8 mouse cellular contexts compared by ENCODE assay signal in the genomic region with DNA sequence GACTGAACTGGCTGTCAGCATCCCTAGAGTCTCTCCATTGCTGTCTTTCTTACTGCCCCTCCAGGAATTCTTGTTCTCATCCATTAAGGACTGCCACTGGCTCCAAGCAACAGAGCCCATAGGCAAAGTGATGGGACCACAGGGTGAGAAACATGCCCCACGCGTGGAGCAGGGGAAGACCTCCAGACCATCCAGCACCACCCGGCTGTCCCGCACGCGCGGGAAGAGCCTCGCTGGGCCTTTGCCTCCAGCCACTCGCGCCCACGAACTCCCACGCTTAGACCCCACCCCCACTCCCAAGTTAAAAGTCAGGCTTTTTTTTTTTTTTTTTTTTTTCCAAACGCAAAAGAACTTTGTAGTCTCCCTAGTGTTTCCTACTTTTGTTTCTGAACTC. TPM values are rescaled to one million over a fixed set of nuclear protein-coding genes. Genes with fewer than 3 reads are reported as not detected.
A peak's percentile ranks its signal among the peaks of the same experiment; 100 is the strongest.
DNase-seq lines count a peak whose midpoint lies in the region; ATAC-seq lines count a peak whose summit lies in the region.

No protein-coding gene starts in this region.

- no peaks in the 10 kb centered on the region for H3K27me3 ChIP-seq in kidney, embryonic 15.5 days
- no peaks in the 10 kb centered on the region for H3K27me3 ChIP-seq in embryonic facial prominence, embryonic 11.5 days (ENCODE audit: control insufficient read depth, insufficient read depth, low read length)
- peaks cover 15% of the 10 kb centered on the region for H3K27me3 ChIP-seq in hindbrain, embryonic 14.5 days (ENCODE audit: control insufficient read depth, insufficient read depth, low read length)
- peaks cover 31% of the 10 kb centered on the region; the same call in 1 of the 2 replicates for H3K27me3 ChIP-seq in midbrain, embryonic 10.5 days (ENCODE audit: low read depth, poor library complexity, severe bottlenecking)

- H3K36me3 ChIP-seq in kidney, embryonic 15.5 days, result no peaks in the 10 kb centered on the region
- no peaks in the 10 kb centered on the region for H3K36me3 ChIP-seq in embryonic facial prominence, embryonic 11.5 days (replicated peaks; ENCODE audit: control insufficient read depth, insufficient read depth, low read depth, low read length)
- H3K36me3 ChIP-seq in hindbrain, embryonic 14.5 days (replicated peaks; ENCODE audit: control insufficient read depth, insufficient read depth), result no peaks in the 10 kb centered on the region
- H3K36me3 ChIP-seq in midbrain, embryonic 10.5 days, result no peaks in the 10 kb centered on the region

- peak overlapping the region; percentile 95 for H3K9ac ChIP-seq in kidney, embryonic 15.5 days
- H3K9ac ChIP-seq in embryonic facial prominence, embryonic 11.5 days (replicated peaks; ENCODE audit: low read length), result peak overlapping the region; percentile 85
- H3K9ac ChIP-seq in hindbrain, embryonic 14.5 days, result peak overlapping the region; percentile 59; the same call in 1 of the 2 replicates

- H3K4me1 ChIP-seq in kidney, embryonic 15.5 days, result peaks cover 33% of the 10 kb centered on the region
- H3K4me1 ChIP-seq in embryonic facial prominence, embryonic 11.5 days (ENCODE audit: control insufficient read depth, insufficient read depth, low read length), result no peaks in the 10 kb centered on the region
- H3K4me1 ChIP-seq in hindbrain, embryonic 14.5 days (replicated peaks; ENCODE audit: control insufficient read depth, insufficient read depth, low read length), result peaks cover 3% of the 10 kb centered on the region
- peaks cover 20% of the 10 kb centered on the region for H3K4me1 ChIP-seq in midbrain, embryonic 10.5 days

- DNase-seq in kidney, adult 9 months, result no peak
- DNase-seq in embryonic facial prominence, embryonic 11.5 days (ENCODE audit: low spot score), result peak; percentile 14
- DNase-seq in hindbrain, embryonic 14.5 days (ENCODE audit: low spot score), result no peak
- peak; percentile 23 for DNase-seq in midbrain, embryonic 10.5 days (ENCODE audit: low spot score)
- no peak for DNase-seq in cerebellum, adult 18-20 months
- no peak for DNase-seq in T-cell, adult 2 months (ENCODE audit: low spot score)
- no peak for DNase-seq in right cerebral cortex, postnatal 25 days

- peak overlapping the region; percentile 95 for H3K4me2 ChIP-seq in kidney, embryonic 15.5 days
- H3K4me2 ChIP-seq in embryonic facial prominence, embryonic 11.5 days (ENCODE audit: low read depth, low read length), result peak overlapping the region; percentile 94
- peak overlapping the region; percentile 94 for H3K4me2 ChIP-seq in hindbrain, embryonic 14.5 days (replicated peaks)

- peak overlapping the region; percentile 79 for H3K27ac ChIP-seq in kidney, embryonic 15.5 days
- no peak overlapping the region for H3K27ac ChIP-seq in embryonic facial prominence, embryonic 11.5 days (replicated peaks; ENCODE audit: low read depth, low read length)
- H3K27ac ChIP-seq in hindbrain, embryonic 14.5 days, result no peak overlapping the region
- H3K27ac ChIP-seq in midbrain, embryonic 10.5 days (replicated peaks), result peak overlapping the region; percentile 88

- H3K4me3 ChIP-seq in kidney, embryonic 15.5 days (replicated peaks), result peak overlapping the region; percentile 79
- H3K4me3 ChIP-seq in embryonic facial prominence, embryonic 11.5 days (ENCODE audit: low read depth, low read length), result peak overlapping the region; percentile 62
- H3K4me3 ChIP-seq in hindbrain, embryonic 14.5 days (replicated peaks; ENCODE audit: low read length), result peak overlapping the region; percentile 54
- H3K4me3 ChIP-seq in midbrain, embryonic 10.5 days, result peak overlapping the region; percentile 77

- ATAC-seq in kidney, embryonic 15.5 days (replicated peaks; ENCODE audit: low FRiP score), result 0 out of 2 replicates have a peak, but pooled peaks have one; percentile 9
- ATAC-seq in embryonic facial prominence, embryonic 11.5 days (replicated peaks; ENCODE audit: insufficient number of reproducible peaks, low FRiP score, low TSS enrichment, low read depth), result peak; percentile 17; the same call in 1 of the 2 replicates
- ATAC-seq in hindbrain, embryonic 14.5 days (ENCODE audit: low FRiP score), result peak; percentile 47; the same call in 1 of the 2 replicates

- WGBS in kidney, embryonic 15.5 days, result 2% methylated on average over 13 of the region's 13 CpGs
- 2% methylated on average over 13 of the region's 13 CpGs for WGBS in embryonic facial prominence, embryonic 11.5 days
- WGBS in hindbrain, embryonic 14.5 days, result 2% methylated on average over 13 of the region's 13 CpGs
- WGBS in midbrain, embryonic 10.5 days, result 3% methylated on average over 13 of the region's 13 CpGs

- H3K9me3 ChIP-seq in kidney, embryonic 15.5 days (replicated peaks), result no peaks in the 10 kb centered on the region
- no peaks in the 10 kb centered on the region for H3K9me3 ChIP-seq in embryonic facial prominence, embryonic 11.5 days (replicated peaks; ENCODE audit: control insufficient read depth, low read length)
- H3K9me3 ChIP-seq in hindbrain, embryonic 14.5 days (ENCODE audit: control insufficient read depth, low read length), result no peaks in the 10 kb centered on the region
- H3K9me3 ChIP-seq in midbrain, embryonic 10.5 days (replicated peaks), result no peaks in the 10 kb centered on the region

RNA-seq across cellular contexts. Expression of a gene that starts 0.7 kb away (rescaled TPM):
- polyA plus RNA-seq in kidney, embryonic 15.5 days (2015; fragmentation: Nextera tagmentation; extraction: Ambion mirVana), result 15.2 and 17.2 TPM in 2 replicates
- polyA plus RNA-seq in embryonic facial prominence, embryonic 11.5 days (2014; fragmentation: Nextera tagmentation; extraction: Ambion mirVana), result 3.1 and 5.1 TPM in 2 replicates
- 4.0 and 4.7 TPM in 2 replicates for polyA plus RNA-seq in hindbrain, embryonic 14.5 days (2014; fragmentation: Nextera tagmentation; extraction: Ambion mirVana)
- polyA plus RNA-seq in midbrain, embryonic 10.5 days (2016; fragmentation: Nextera tagmentation; extraction: Ambion mirVana), result 4.6 and 6.0 TPM in 2 replicates

RNA-seq across cellular contexts. Expression of a gene that starts 21.7 kb away (rescaled TPM):
- polyA plus RNA-seq in kidney, embryonic 15.5 days (2015; fragmentation: Nextera tagmentation; extraction: Ambion mirVana), result not detected in 2 replicates
- polyA plus RNA-seq in embryonic facial prominence, embryonic 11.5 days (2014; fragmentation: Nextera tagmentation; extraction: Ambion mirVana), result not detected in 2 replicates
- not detected in 2 replicates for polyA plus RNA-seq in hindbrain, embryonic 14.5 days (2014; fragmentation: Nextera tagmentation; extraction: Ambion mirVana)
- not detected in 2 replicates for polyA plus RNA-seq in midbrain, embryonic 10.5 days (2016; fragmentation: Nextera tagmentation; extraction: Ambion mirVana)

RNA-seq across cellular contexts. Expression of a gene that starts 39.9 kb away (rescaled TPM):
- 38.0 and 41.0 TPM in 2 replicates for polyA plus RNA-seq in kidney, embryonic 15.5 days (2015; fragmentation: Nextera tagmentation; extraction: Ambion mirVana)
- 38.6 and 41.5 TPM in 2 replicates for polyA plus RNA-seq in embryonic facial prominence, embryonic 11.5 days (2014; fragmentation: Nextera tagmentation; extraction: Ambion mirVana)
- polyA plus RNA-seq in hindbrain, embryonic 14.5 days (2014; fragmentation: Nextera tagmentation; extraction: Ambion mirVana), result 2.3 and 2.5 TPM in 2 replicates
- polyA plus RNA-seq in midbrain, embryonic 10.5 days (2016; fragmentation: Nextera tagmentation; extraction: Ambion mirVana), result 0.94 and 9.2 TPM in 2 replicates

Comparison
In these comparisons a context has a peak if more than half of its experiments do, and no peak if none do; other contexts are left out.
1. H3K27ac ChIP-seq: peak in kidney, embryonic 15.5 days (single experiment) and midbrain, embryonic 10.5 days (single experiment); none in embryonic facial prominence, embryonic 11.5 days (single experiment) and hindbrain, embryonic 14.5 days (single experiment).
2. DNase-seq: peak in embryonic facial prominence, embryonic 11.5 days (single experiment) and midbrain, embryonic 10.5 days (single experiment); none in kidney, adult 9 months (single experiment), hindbrain, embryonic 14.5 days (single experiment), cerebellum, adult 18-20 months (0 of 2), T-cell, adult 2 months (single experiment) and right cerebral cortex, postnatal 25 days (single experiment).
3. Peak in every context shown above with its lines, with median percentiles within 50 percentile points of each other: ATAC-seq, H3K4me2 ChIP-seq, H3K4me3 ChIP-seq and H3K9ac ChIP-seq.